Mouse (Mus musculus) left cerebral cortex, postnatal 4 days (tissue): ENCODE measurements around the gene Odf3. TPM values are rescaled to one million over a fixed set of nuclear protein-coding genes. Genes with fewer than 3 reads are reported as not detected.
"Not testable (repeated sequence)": the region's sequence is repeated elsewhere in the genome, so short reads cannot be mapped to it uniquely, and the experiment has no call there.

Experiments
- DNase-seq: peaks from one replicate; pipeline ENCODE4 v3.0.0-alpha.2; 2022
- intact Hi-C: fragments of 180-260 bp; cut with DNase I; formaldehyde crosslinking; loops from one replicate; pipeline ENCODE4 v1.15.1; 2025
- total RNA-seq, 2 experiments: library from RNA; stranded (reverse); gene quantifications; 2 replicates each; pipeline ENCODE4 v1.2.3; 2021

Gene Odf3
- total RNA-seq, 2 experiments from 2014 or later: not detected

- intact Hi-C loops: no loop called here
- DNase-seq: no peak
These were observed 26.6 kb downstream of the Odf3 start for GRCm38 (mm10) chr7:140874224-140874623.

- intact Hi-C loops: no loop called here
- no peak for DNase-seq
These were observed 29.8 kb downstream of the Odf3 start for GRCm38 (mm10) chr7:140877364-140877763.

- DNase-seq: no peak
- intact Hi-C loops: no loop called here
These were observed 31.8 kb downstream of the Odf3 start for GRCm38 (mm10) chr7:140879355-140879754.

- intact Hi-C loops: loop anchor here (5.0 kb wide), 1 partner anchor 803 kb away; no protein-coding TSS in a partner anchor
- DNase-seq: no peak
These were observed 32.8 kb downstream of the Odf3 start for GRCm38 (mm10) chr7:140880419-140880818.

GRCm38 (mm10) chr7:140880865-140881515 is 33.4 kb downstream of the Odf3 start:
- intact Hi-C loops: loop anchor here (5.0 kb wide), 1 partner anchor 804 kb away; no protein-coding TSS in a partner anchor
- no peak for DNase-seq

GRCm38 (mm10) chr7:140881696-140882468 is 34.3 kb downstream of the Odf3 start, which contains the start of the genes Psmd13 and Sirt3:
Gene Psmd13, plus strand, starts transcription at chr7:140881968.
Gene Sirt3, minus strand, starts transcription at chr7:140882309.
- DNase-seq: peak; percentile 95
- intact Hi-C loops: loop anchor here (5.0 kb wide), 1 partner anchor 805 kb away; no protein-coding TSS in a partner anchor

- intact Hi-C loops: loop anchor here (5.0 kb wide), 1 partner anchor 805 kb away; no protein-coding TSS in a partner anchor
- no peak for DNase-seq
These were observed 34.8 kb downstream of the Odf3 start for GRCm38 (mm10) chr7:140882469-140882803.

GRCm38 (mm10) chr7:140890636-140891035 is 43.0 kb downstream of the Odf3 start:
- intact Hi-C loops, DNase-seq: not testable (repeated sequence)

GRCm38 (mm10) chr7:140894031-140894430 is 46.4 kb downstream of the Odf3 start:
- no peak for DNase-seq
- intact Hi-C loops: no loop called here

- no peak for DNase-seq
- intact Hi-C loops: no loop called here
These were observed 47.0 kb downstream of the Odf3 start for GRCm38 (mm10) chr7:140894611-140895010.

GRCm38 (mm10) chr7:140897863-140898262 is 50.3 kb downstream of the Odf3 start:
- intact Hi-C loops: no loop called here
- DNase-seq: no peak

- intact Hi-C loops: no loop called here
- no peak for DNase-seq
These were observed 51.5 kb downstream of the Odf3 start for GRCm38 (mm10) chr7:140899121-140899520.

- intact Hi-C loops: loop anchor here (10.0 kb wide), 1 partner anchor 275 kb away; the partner anchor contains the start of gene Rnh1
- peak; percentile 21 for DNase-seq
These were observed 52.6 kb downstream of the Odf3 start, which contains the start of gene Cox8b for GRCm38 (mm10) chr7:140900220-140900619. Gene Cox8b, minus strand, starts transcription at chr7:140900446.

Other genes with a start within 250 kb of the Odf3 start
- under 1 TPM in 1 of 2 experiments, not detected in 1; 0.10 TPM for gene Olfr46, start 246.5 kb upstream of the Odf3 start, total RNA-seq
- gene Olfr61, start 218.8 kb upstream of the Odf3 start, total RNA-seq: not detected
- gene Olfr53, start 201.4 kb upstream of the Odf3 start, total RNA-seq: not detected
- under 1 TPM; 0.02 to 0.08 TPM for gene Olfr539, start 187.9 kb upstream of the Odf3 start, total RNA-seq
- under 1 TPM; 0.06 to 0.08 TPM for gene Olfr45, start 165.9 kb upstream of the Odf3 start, total RNA-seq
- gene Olfr541, start 150.5 kb upstream of the Odf3 start, total RNA-seq: not detected
- gene Cyp2e1, start 84.1 kb upstream of the Odf3 start, total RNA-seq: not detected
- gene Syce1, start 60.0 kb upstream of the Odf3 start, total RNA-seq: under 1 TPM in 1 of 2 experiments, not detected in 1; 0.24 TPM
- 10 to 100 TPM; 10.9 to 15.0 TPM for gene Zfp941, start 25.6 kb upstream of the Odf3 start, total RNA-seq
- gene Urah, start 12.8 kb upstream of the Odf3 start, total RNA-seq: not detected
- not detected for gene Scgb1c1, start 2.3 kb upstream of the Odf3 start, total RNA-seq
- gene Gm45785, start 8.5 kb downstream of the Odf3 start, total RNA-seq: 1 to 10 TPM; 1.4 TPM
- gene Ric8a, start 9.2 kb downstream of the Odf3 start, total RNA-seq: 100 to 1,000 TPM in 1 of 2 experiments, 10 to 100 TPM in 1; 93.4 to 112 TPM
- gene Bet1l, start 9.8 kb downstream of the Odf3 start, total RNA-seq: 10 to 100 TPM; 23.0 to 25.2 TPM
- 100 to 1,000 TPM; 155 to 165 TPM for gene Psmd13, start 34.2 kb downstream of the Odf3 start, total RNA-seq
- 10 to 100 TPM; 26.0 to 31.3 TPM for gene Sirt3, start 34.5 kb downstream of the Odf3 start, total RNA-seq
- gene Cox8b, start 52.6 kb downstream of the Odf3 start, total RNA-seq: not detected
- under 1 TPM; 0.54 to 0.70 TPM for gene Nlrp6, start 73.1 kb downstream of the Odf3 start, total RNA-seq
- 1 to 10 TPM; 3.1 to 4.0 TPM for gene Pgghg, start 93.6 kb downstream of the Odf3 start, total RNA-seq
- gene Ifitm5, start 102.5 kb downstream of the Odf3 start, total RNA-seq: not detected
- not detected for gene Gm45717, start 108.1 kb downstream of the Odf3 start, total RNA-seq
- gene Ifitm2, start 108.2 kb downstream of the Odf3 start, total RNA-seq: 10 to 100 TPM; 36.6 to 45.9 TPM
- gene Ifitm1, start 119.4 kb downstream of the Odf3 start, total RNA-seq: 1 to 10 TPM; 2.8 to 5.4 TPM
- gene Ifitm3, start 163.0 kb downstream of the Odf3 start, total RNA-seq: 10 to 100 TPM in 1 of 2 experiments, 1 to 10 TPM in 1; 8.9 to 12.8 TPM
- gene Ifitm6, start 170.1 kb downstream of the Odf3 start, total RNA-seq: not detected
- gene Gm17387, start 181.3 kb downstream of the Odf3 start, total RNA-seq: not detected
- 100 to 1,000 TPM; 132 to 150 TPM for gene B4galnt4, start 213.3 kb downstream of the Odf3 start, total RNA-seq
- gene Pkp3, start 230.4 kb downstream of the Odf3 start, total RNA-seq: not detected